Mouse (Mus musculus) neutrophil, adult 5-6 weeks (primary cell): ENCODE data around the gene Il23a. TPM values are rescaled to one million over a fixed set of nuclear protein-coding genes. Genes with fewer than 3 reads are reported as not detected.
"Not testable (repeated sequence)": the region's sequence is repeated elsewhere in the genome, so short reads cannot be mapped to it uniquely, and the experiment has no call there.

Experiments used
- ATAC-seq: fragments of 151-379, 151-347 bp; 2 replicates; pipeline ENCODE4 v1.8.0; 2017; ENCODE audit warnings: mild to moderate bottlenecking, moderate TSS enrichment; ENCODE audit not compliant: insufficient number of reproducible peaks, poor library complexity, low FRiP score, severe bottlenecking; ENCODE audit errors: extremely low read depth
- total RNA-seq: library from RNA; stranded (forward); fragments of 200-1000 nt; gene quantifications from 2 replicates; pipeline ENCODE4 v1.2.3, GENCODE M21; 2017

Il23a gene
- not detected in 2 replicates for total RNA-seq

DNA sequence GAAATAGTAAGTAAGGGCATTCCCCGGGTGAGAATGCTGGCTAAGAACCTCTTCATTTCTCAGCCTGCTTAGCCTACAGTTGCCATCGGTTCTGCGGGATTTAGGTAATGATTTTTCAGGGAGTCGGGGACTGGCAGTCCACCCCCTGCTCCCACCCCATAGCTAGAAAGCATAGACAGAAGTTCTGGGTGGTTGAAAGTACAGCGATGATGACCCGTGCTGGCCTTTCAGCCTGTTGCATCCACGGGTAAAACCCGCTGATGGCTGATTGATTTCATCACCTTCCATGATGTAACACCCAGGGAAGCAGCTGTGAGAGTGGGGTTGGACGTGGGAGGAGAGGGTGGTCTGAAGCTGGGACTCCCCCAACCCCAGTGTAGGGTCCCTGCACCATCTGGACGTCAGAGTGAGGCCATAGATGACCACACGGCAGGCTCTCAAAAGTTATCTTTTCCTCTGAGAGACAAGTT lies at the start of gene Il23a:
TSS of gene Il23a (minus strand) at position 51 of the 470 bp plus-strand sequence.
- no peak for ATAC-seq

GRCm38 (mm10) chr10:128347541-128347940 lies 49.0 kb upstream of the Il23a start:
- no peak for ATAC-seq

DNA sequence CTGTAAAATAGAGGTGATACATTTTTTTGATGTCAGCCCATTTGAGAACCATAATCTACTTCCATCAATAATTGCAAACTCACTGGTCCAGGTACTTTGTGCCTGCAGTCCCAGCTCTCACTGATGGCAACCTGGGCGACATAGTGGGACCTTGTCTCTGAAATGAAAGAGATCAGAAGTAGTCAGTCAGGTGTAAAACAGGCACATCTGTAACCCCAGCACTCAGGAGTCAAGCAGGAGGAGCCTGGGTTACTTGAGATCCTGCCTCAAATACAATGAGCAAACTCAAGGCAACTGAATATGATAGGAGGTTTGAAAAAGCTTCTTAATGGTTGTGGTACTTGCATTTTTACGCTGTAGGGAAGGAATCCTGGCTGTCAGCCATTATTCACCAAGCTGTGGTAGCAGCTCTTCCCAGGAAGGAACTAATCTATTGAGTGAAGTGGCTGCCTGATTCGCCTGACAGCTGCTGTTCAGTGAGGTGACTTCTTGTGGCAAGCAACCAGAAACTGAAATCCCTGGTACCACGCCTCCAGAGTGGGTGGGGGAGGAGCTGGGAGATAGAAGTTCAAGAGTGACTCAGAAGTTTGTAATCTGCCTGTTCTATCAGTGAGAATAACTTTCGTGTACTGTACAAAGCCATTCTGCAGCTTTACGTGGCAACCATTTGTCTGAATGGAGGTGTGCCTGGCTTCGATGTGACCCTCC lies 46.2 kb upstream of the Il23a start:
- ATAC-seq = peak; percentile 86

DNA sequence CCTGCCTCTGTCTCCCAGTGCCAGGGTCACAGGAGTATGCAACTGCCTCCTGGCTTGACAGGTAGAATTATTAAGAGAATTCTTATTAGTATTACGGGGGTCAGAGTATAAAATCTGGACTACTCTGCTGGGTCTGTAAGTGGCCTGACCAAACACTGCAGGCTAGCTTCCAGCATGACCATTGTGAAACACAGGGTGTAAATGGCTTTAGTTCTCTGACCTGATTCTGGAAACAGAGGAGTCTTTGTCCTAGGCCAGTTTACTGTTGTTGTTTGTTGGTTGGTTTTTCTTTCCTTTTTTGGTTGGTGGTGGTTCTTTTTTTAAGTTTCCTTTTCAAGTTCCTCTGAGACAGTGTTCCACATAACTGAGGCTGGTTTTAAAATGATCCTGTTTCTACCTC lies 44.9 kb upstream of the Il23a start:
- no peak for ATAC-seq

DNA sequence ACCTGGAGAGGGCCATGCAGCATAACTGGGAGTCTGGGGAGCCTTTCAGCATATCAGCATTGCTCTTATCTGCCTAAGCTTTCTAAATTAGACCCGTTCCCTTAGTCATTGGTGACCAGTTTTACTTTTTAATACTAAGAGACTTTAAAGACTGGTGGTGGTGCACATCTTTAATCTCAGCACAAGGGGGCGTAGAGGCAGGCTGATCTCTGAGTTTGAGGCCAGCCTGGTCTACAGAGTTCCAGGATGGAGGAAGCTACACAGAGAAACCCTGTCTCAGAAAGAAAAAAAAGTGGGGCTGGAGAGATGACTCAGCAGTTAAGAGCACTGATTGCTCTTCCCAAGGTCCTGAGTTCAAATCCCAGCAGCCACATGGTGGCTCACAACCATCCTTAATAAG lies 41.7 kb upstream of the Il23a start:
- no peak for ATAC-seq

- ATAC-seq = no peak
These were observed 40.4 kb upstream of the Il23a start for GRCm38 (mm10) chr10:128338948-128339347.

- ATAC-seq = peak; percentile 40; the same call in 1 of the 2 replicates
These were observed 39.9 kb upstream of the Il23a start for GRCm38 (mm10) chr10:128338415-128338814.

GRCm38 (mm10) chr10:128337306-128338181 lies 39.0 kb upstream of the Il23a start, which contains the start of gene Cs:
Cs (plus strand) TSS chr10:128337734.
- peak; percentile 95 for ATAC-seq

DNA sequence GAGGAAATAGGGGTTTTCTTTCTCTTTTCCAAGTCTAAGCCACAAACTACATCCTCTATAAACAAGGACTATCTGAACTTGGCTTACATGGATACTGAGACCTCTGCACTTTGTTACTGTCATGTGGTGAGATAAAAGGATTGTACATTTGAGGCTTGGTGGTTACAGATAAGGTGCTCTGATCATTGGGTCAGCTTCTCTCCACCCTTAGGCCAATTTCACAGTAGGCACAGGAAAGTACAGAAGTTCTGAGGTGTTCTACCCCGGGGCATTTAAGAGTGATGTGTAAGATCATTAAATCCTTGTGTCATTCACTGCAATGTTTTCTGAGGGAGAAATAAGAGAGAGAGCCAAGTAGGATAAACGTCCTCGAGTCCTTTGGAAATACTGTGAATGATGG lies 38.0 kb upstream of the Il23a start:
- no peak for ATAC-seq

GRCm38 (mm10) chr10:128336195-128336594 lies 37.6 kb upstream of the Il23a start:
- no peak for ATAC-seq

- peak; percentile 52 for ATAC-seq
These were observed 37.0 kb upstream of the Il23a start for GRCm38 (mm10) chr10:128335582-128335981.

DNA sequence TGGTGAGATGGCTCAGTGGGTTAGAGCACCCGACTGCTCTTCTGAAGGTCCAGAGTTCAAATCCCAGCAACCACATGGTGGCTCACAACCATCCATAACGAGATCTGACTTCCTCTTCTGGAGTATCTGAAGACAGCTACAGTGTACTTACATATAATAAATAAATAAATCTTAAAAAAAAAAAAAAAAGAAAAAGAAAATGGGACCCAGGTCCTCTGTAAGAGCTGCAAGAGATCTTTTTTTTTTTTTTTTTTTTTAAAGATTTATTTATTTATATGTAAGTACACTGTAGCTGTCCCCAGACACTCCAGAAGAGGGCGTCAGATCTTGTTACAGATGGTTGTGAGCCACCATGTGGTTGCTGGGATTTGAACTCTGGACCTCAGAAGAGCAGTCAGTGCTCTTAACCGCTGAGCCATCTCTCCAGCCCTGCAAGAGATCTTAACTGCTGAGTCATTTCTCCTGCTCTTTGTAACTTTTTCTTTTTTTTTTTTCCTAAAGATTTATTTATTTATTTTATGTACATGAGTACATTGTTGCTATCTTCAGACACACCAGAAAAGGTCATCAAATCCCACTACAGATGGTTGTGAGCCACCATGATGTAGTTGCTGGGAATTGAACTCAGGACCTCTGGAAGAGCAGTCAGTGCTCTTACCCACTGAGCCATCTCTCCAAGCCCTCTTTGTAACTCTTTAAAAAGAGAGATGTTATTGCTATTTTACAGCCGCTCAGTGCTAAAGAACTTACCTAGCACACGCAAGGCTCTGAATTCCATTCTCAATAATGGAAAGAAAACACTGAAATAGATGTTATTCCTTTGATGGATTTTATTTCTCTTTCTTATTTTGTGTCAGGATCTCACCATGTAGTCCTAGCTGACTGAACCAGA lies 34.1 kb upstream of the Il23a start:
- ATAC-seq = not testable (repeated sequence)

- ATAC-seq = no peak
These were observed 29.1 kb upstream of the Il23a start for GRCm38 (mm10) chr10:128327610-128328009.

GRCm38 (mm10) chr10:128326825-128327224 lies 28.3 kb upstream of the Il23a start:
- ATAC-seq = no peak

DNA sequence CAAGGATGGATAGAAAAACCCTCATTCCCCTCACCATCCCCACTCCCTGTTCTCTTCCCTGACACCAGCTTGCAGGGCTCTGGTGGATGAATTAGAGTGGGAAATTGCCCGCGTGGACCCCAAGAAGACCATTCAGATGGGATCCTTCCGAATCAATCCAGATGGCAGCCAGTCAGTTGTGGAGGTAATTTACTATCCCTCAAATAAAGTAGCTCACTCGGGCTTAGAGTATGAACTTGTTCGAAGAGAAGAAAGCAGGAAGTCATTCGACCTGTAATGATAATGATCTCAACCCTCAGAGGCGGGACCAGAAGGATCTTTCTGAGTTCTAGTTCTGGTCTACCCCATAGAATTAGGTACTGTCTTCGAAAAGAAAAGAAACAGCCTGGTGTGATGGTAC lies 25.0 kb upstream of the Il23a start:
- ATAC-seq = no peak

DNA sequence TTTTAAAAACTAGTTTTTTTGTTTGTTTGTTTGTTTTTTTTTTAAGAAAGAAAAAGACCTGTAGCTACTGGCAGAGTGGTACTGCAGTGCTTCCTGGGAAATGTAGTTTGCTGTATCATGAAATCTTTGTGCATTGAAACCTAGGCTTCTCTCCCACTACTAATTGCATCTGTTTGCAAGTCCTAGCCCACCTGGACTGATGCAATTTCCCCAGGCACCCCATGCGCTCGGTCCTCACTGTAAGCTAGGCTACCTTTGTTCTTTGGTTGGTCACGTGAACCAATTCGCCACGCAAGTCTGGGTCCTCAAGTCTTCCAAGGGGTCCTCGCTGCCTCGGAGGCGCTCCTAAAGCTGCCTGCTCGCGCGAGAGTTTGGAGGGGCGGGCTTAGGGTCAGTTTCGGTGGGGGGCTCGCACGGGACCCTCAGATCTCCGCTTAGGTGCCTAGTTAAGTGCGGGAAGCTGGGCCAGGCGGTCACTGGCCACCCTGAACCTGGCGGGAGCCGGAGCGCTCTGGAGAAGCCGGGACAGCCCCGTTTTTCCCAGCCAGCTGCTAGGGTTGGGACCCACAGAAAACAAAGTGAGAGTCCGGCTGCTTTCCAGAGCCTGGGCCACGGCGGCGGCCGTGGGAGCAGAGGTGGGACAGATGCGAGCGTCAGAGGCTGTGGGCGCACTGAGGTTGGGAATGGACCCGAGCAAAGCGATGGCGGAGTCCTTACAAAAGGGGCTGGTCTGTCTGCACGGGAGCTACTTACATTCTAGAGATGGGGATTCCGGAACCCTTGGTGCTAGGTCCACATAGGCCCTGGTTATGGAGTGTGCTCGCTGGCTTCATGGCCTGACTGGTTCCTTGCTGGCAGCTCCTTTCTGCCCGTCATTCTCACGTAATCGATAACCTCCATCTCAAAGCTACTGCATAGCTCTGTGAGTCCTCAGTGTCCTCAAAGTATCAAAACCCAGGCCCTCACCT lies 23.9 kb upstream of the Il23a start, which contains the start of gene Cnpy2:
TSS of gene Cnpy2 (plus strand) at position 319 of the 968 bp plus-strand sequence.
- peak; percentile 72 for ATAC-seq

DNA sequence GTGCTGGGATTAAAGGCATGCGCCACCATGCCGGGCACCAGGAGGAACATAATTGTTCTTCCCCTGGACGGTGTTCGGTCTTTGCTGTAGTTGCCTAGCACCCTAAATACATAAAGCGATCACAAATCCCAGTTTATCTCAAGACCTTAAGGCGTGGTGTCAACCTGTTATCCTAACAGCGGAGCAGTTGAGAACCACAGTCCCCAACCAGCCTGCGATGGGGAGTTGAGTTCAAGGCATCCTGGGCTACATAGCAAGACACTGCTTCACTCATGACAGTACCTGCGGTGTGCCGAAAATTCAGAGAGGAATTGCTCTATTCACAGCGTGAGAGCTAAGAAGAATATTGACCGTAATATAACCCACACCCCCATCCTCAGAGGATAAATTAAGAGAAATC lies 23.1 kb upstream of the Il23a start:
- ATAC-seq = no peak

GRCm38 (mm10) chr10:128315578-128315977 lies 17.0 kb upstream of the Il23a start:
- no peak for ATAC-seq
